Mouse (Mus musculus) layer of hippocampus, adult 2 months (tissue): ENCODE results near the gene Il10. TPM values are rescaled to one million over a fixed set of nuclear protein-coding genes. Genes with fewer than 3 reads are reported as not detected.
A peak's percentile ranks its signal among the peaks of the same experiment; 100 is the strongest.

Experiments used
- DNase-seq, 2 experiments: peaks; one replicate each; pipeline ENCODE4 v3.0.0; 2022; ENCODE audit warnings: low spot score in 2 of 2
- H3K27ac ChIP-seq: fragments of 200-600 bp; 2 replicates; pipeline ENCODE4 v1.8.1; 2022
- H3K4me3 ChIP-seq: fragments of 200-600 bp; 2 replicates; pipeline ENCODE4 v1.8.1; 2022; ENCODE audit warnings: mild to moderate bottlenecking
- CTCF ChIP-seq: fragments of 200-600 bp; conservative IDR thresholded peaks from 2 replicates; pipeline ENCODE4 v1.8.1; 2022; ENCODE audit warnings: antibody characterized with exemption, mild to moderate bottlenecking, moderate library complexity
- total RNA-seq, 2 experiments: library from RNA; stranded (reverse); gene quantifications; 2 replicates each; pipeline ENCODE4 v1.2.3; 2021

Gene Il10
- total RNA-seq, 2 experiments from 2014 or later, result not detected

GRCm38 (mm10) chr1:131061740-131062254 is 42.2 kb downstream of the Il10 start:
- no peak for TF ChIP-seq CTCF
- Histone ChIP-seq H3K4me3 (no peak overlapping the region), H3K27ac (no peak overlapping the region)
- no peak for DNase-seq

DNA sequence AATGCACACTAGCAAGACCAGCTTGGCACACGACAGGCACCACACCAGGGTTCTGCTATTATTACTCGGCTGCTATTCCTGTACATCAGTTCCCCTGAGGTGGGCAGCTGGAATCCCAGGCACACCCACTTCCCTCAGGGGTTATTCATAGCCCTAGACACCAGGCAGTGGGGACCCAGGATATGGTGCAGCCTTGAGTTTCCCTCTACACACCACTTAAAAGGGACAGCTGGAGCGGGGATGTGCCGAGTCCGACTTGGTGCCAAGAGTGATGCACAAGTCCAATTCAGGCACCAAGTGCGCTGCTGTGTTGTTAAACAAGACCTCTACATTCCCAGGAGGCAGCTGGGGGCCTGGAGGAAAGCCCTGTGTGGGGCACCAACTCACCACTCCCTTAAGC is 43.2 kb downstream of the Il10 start:
- Histone ChIP-seq H3K4me3 (no peak overlapping the region), H3K27ac (no peak overlapping the region)
- no peak for TF ChIP-seq CTCF
- DNase-seq, result peak in 1 of 2 experiments; percentile 37

DNA sequence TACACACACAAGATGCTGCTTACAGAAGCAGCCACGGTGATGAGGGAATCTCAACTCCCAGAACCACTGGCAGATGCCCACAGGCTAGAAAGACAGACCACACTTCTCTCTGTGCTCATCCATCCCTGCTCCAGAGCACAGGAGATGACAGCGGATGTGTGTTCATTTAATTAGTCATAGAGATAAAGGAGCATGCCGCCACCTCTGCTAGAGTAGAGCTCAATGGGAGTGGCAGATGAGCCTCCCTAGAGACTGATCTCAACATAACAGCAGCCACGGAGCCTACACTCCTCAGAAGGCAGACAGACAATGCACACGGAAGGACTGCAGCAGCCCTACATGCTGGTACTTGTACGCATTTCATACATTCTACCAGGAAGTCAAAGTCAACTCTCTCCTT is 44.6 kb downstream of the Il10 start:
- DNase-seq, result no peak
- Histone ChIP-seq H3K4me3 (no peak overlapping the region), H3K27ac (no peak overlapping the region)
- no peak for TF ChIP-seq CTCF

DNA sequence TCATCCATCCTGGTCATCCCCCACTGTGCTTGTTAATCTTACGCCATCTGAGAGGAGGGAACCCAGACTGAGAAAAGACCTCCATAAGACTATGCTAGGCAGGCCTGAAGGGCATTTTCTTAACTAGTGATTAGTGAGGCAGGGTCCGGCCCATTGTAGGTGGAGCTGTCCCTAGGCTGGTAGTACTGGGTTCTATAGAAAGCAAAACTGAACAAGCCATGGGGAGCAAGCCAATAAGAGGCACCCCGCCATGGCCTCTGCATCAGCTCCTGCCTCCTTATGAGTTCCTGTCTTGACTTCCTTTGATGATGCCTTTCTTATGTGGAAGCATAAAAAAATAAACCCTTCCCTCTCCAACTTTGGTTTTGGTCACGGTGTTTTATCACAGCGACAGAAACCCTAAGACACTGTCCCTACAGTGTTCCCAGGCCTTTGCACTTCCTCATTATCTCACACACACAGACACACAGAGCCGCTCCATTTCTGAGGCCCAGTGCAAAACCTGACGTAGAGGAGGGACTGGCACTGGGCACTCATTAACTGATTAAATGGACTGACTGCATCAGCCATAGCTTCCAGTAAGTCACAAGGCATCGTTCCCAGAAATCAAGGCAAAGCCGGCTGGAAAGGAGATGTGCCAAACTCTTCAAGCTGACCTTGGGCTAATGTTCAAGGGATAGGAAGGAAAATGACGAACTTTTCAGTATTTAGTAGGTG is 48.5 kb downstream of the Il10 start:
- H3K4me3 ChIP-seq, result no peak overlapping the region
- TF ChIP-seq CTCF, result no peak
- no peak overlapping the region for H3K27ac ChIP-seq
- no peak for DNase-seq

GRCm38 (mm10) chr1:131069010-131069409 is 49.4 kb downstream of the Il10 start:
- no peak for DNase-seq
- Histone ChIP-seq H3K27ac (no peak overlapping the region), H3K4me3 (no peak overlapping the region)
- TF ChIP-seq CTCF, result no peak

DNA sequence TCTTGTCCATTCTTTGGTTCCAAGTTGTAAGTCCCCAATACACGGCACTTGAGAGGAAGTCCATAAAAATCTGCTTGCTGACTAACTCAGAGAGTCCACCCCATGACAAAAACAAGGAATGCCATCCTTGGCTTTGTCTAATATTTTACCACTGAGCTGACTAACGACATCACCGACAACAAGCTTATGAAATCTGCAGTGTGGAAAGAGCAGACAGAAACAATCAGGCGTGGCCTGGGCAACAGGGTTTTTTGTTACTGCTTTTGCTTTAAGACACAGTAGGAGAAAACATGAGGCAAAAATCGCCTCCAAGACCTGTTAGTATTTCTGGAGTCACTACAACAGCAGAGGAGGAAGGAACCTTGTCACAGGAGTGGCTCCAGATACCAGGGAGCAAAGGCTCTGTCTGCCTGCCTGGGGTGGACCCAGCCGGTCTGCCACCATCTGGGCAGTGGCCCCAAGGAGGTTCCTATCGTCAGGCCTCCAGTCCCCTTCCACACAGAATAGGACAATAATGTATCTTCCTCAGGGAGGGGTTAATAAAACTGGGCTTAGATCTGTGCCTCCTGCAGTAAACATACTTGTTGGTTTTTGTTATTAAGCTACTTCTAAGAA is 52.8 kb downstream of the Il10 start:
- DNase-seq, result no peak
- no peak for TF ChIP-seq CTCF

DNA sequence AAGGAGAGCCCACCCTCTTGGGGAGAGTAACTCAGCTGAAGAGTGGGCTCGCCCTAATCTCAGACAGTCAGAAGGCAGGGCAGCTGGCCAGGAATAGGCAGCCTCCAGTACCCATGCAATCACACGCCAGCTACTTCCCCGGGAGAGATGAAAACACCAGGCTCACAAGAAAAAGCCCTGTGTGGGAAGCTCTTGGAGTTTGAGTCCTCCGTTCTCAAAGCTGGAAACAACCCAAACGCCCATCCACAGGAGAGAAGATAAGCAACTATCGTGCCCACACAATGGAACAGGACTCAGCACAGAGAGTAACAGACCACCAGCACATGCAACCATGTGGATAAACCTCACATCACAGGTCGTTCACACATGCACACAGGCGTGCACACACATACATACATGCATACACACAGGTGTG is 54.9 kb downstream of the Il10 start:
- no peak overlapping the region for H3K4me3 ChIP-seq
- H3K27ac ChIP-seq, result peak overlapping the region; percentile 82
- peak in 1 of 2 experiments; percentile 57 for DNase-seq
- no peak for TF ChIP-seq CTCF

More for the DNA sequence above, 52.8 kb downstream of the Il10 start:
- H3K27ac ChIP-seq, result no peak overlapping the region
- no peak overlapping the region for H3K4me3 ChIP-seq

Other genes with a start within 250 kb of the Il10 start
- gene Fcamr, start 218.9 kb upstream of the Il10 start, total RNA-seq, result not detected
- gene Pigr, start 193.2 kb upstream of the Il10 start, total RNA-seq, result not detected
- under 1 TPM in 1 of 2 experiments, not detected in 1; 0.59 TPM for gene Fcmr, start 154.2 kb upstream of the Il10 start, total RNA-seq
- gene Il24, start 132.4 kb upstream of the Il10 start, total RNA-seq, result not detected
- not detected for gene Il20, start 108.4 kb upstream of the Il10 start, total RNA-seq
- not detected for gene Il19, start 79.7 kb upstream of the Il10 start, total RNA-seq
- gene Mapkapk2, start 78.0 kb downstream of the Il10 start, total RNA-seq, result 10 to 100 TPM; 28.4 to 29.4 TPM
- gene Dyrk3, start 118.5 kb downstream of the Il10 start, total RNA-seq, result 10 to 100 TPM; 19.2 to 21.7 TPM
- 10 to 100 TPM; 41.2 to 48.6 TPM for gene Eif2d, start 133.3 kb downstream of the Il10 start, total RNA-seq
- gene Rassf5, start 225.4 kb downstream of the Il10 start, total RNA-seq, result 10 to 100 TPM; 17.2 to 18.4 TPM